Comparison of ENCODE assay signal across 9 mouse cellular contexts in the genomic region with DNA sequence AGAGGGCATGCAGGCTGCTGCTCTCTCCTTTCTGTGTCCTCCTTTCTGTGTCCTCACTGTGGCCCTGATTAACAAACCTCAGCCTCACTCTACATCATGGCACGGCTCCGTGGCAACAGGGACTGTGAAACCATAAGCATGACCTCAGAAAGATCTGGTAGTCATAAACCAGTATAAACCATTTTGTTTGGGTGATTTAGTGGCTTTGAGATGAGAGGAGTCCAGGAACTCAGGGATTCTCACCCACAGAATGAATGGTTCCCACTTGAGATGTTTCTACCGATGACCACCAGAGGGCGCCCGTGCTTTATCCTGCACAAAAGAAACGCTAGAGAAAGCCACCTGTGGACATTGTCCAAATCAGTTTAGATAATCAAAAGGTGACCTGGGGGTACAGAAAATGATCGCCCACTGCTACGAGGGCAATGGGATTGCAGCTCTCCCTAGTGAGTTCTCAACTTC. TPM values are rescaled to one million over a fixed set of nuclear protein-coding genes. Genes with fewer than 3 reads are reported as not detected.
DNase-seq lines count a peak whose midpoint lies in the region; ATAC-seq and TF ChIP-seq lines count a peak whose summit lies in the region.
"Had no signal": no experiment of that assay in that cellular context is flagged by ENCODE, and none has a peak within 500 bp of the region (broad histone marks: within the 10 kb centered on the region; RNA-seq: fewer than 3 reads in every experiment).

No protein-coding gene starts in this region.

- TF ChIP-seq CTCF in stomach, postnatal 0 days (IDR thresholded peaks at IDR 0.05; ENCODE audit: low read depth): peak; percentile 92

- WGBS in stomach, postnatal 0 days: 7% methylated on average over 8 of the region's 8 CpGs

- no peaks in the 10 kb centered on the region for H3K27me3 ChIP-seq in stomach, postnatal 0 days (ENCODE audit: control insufficient read depth, insufficient read depth, low read length)
- H3K27me3 ChIP-seq: lung, embryonic 15.5 days had no signal

- no peak overlapping the region for H3K4me3 ChIP-seq in stomach, postnatal 0 days (ENCODE audit: low read depth, low read length)
- H3K4me3 ChIP-seq: lung, embryonic 15.5 days had no signal

- no peaks in the 10 kb centered on the region for H3K36me3 ChIP-seq in stomach, postnatal 0 days (ENCODE audit: control insufficient read depth, insufficient read depth, low read length)
- H3K36me3 ChIP-seq: lung, embryonic 15.5 days had no signal

- no peak overlapping the region for H3K27ac ChIP-seq in stomach, postnatal 0 days (replicated peaks)
- H3K27ac ChIP-seq: lung, embryonic 15.5 days had no signal

- H3K4me2 ChIP-seq in stomach, postnatal 0 days (replicated peaks; ENCODE audit: low read depth): no peak overlapping the region
- H3K4me2 ChIP-seq: lung, embryonic 15.5 days had no signal

- no peaks in the 10 kb centered on the region for H3K4me1 ChIP-seq in stomach, postnatal 0 days (replicated peaks; ENCODE audit: control insufficient read depth, insufficient read depth)
- H3K4me1 ChIP-seq: lung, embryonic 15.5 days had no signal

- peak; percentile 78 for DNase-seq in heart, adult 11 months
- DNase-seq in heart, adult 8-10 months (ENCODE audit: low spot score): no peak
- DNase-seq in adrenal gland, postnatal 25 days: peak; percentile 77
- peak; percentile 68 for DNase-seq in embryo, embryonic 9.5 days (ENCODE audit: extremely low spot score)
- DNase-seq in layer of hippocampus, postnatal 36 days: peak; percentile 21 to 41
- peak; percentile 74 for DNase-seq in mesoderm, embryonic 11.5 days (ENCODE audit: low read depth, low spot score)
- DNase-seq in stomach, postnatal 0 days (ENCODE audit: low spot score): peak; percentile 76

- ATAC-seq in hematopoietic stem cell, adult 5-6 weeks (replicated peaks in 1 of 2; ENCODE audit: insufficient read depth in 1 of 2, low FRiP score in 2 of 2, low TSS enrichment in 1 of 2, low read depth in 1 of 2, poor library complexity in 2 of 2, severe bottlenecking in 2 of 2): peak; percentile 64 to 71; a peak in 3 of 4 replicates
- peak; percentile 21; the same call in 1 of the 2 replicates for ATAC-seq in stomach, postnatal 0 days (ENCODE audit: low FRiP score, low TSS enrichment)

- H3K9me3 ChIP-seq in stomach, postnatal 0 days (ENCODE audit: control insufficient read depth, low read length): no peaks in the 10 kb centered on the region
- H3K9me3 ChIP-seq: lung, embryonic 15.5 days had no signal

- no peak for TF ChIP-seq EP300 in stomach, postnatal 0 days (optimal IDR thresholded peaks at IDR 0.05)

- H3K9ac ChIP-seq in stomach, postnatal 0 days (ENCODE audit: low read length): no peak overlapping the region
- H3K9ac ChIP-seq: lung, embryonic 15.5 days had no signal

RNA-seq across cellular contexts. Expression of a gene that starts 42.4 kb away (rescaled TPM):
- under 1 TPM; 0.16 to 0.63 (median 0.48) TPM for total RNA-seq in heart, adult 8-10 months (2022)
- total RNA-seq in adrenal gland, postnatal 25 days (2021): 0.38 and 0.52 TPM in 2 replicates
- total RNA-seq in hematopoietic stem cell, adult 5-6 weeks (2017): 6.2 and 8.3 TPM in 2 replicates
- not detected for total RNA-seq in layer of hippocampus, postnatal 36 days (2021)
- polyA plus RNA-seq in stomach, postnatal 0 days (2015; fragmentation: Nextera tagmentation; extraction: Ambion mirVana): 9.1 and 9.5 TPM in 2 replicates
